ENCODE assay signal across 7 mouse cellular contexts in genomic region chr17:64716318-64716717, GRCm38 (mm10).
DNase-seq lines count a peak whose midpoint lies in the region; ATAC-seq and TF ChIP-seq lines count a peak whose summit lies in the region.

No protein-coding gene starts in this region.

- no peaks in the 10 kb centered on the region for H3K4me1 ChIP-seq in midbrain, embryonic 14.5 days (ENCODE audit: control insufficient read depth, insufficient read depth, low read length)
- no peaks in the 10 kb centered on the region for H3K4me1 ChIP-seq in midbrain, embryonic 11.5 days (ENCODE audit: control insufficient read depth, insufficient read depth, low read length)
- H3K4me1 ChIP-seq in forebrain, postnatal 0 days (ENCODE audit: insufficient read depth) = 0 out of 2 replicates have a peak, but pooled peaks cover 3% of the 10 kb centered on the region

- H3K4me2 ChIP-seq in midbrain, embryonic 14.5 days (ENCODE audit: low read length) = no peak overlapping the region
- H3K4me2 ChIP-seq in midbrain, embryonic 11.5 days = no peak overlapping the region
- no peak overlapping the region for H3K4me2 ChIP-seq in forebrain, postnatal 0 days (ENCODE audit: low read depth)

- no peak overlapping the region for H3K4me3 ChIP-seq in midbrain, embryonic 14.5 days (replicated peaks; ENCODE audit: low read depth, low read length)
- H3K4me3 ChIP-seq in midbrain, embryonic 11.5 days (ENCODE audit: low read depth, low read length) = no peak overlapping the region
- no peak overlapping the region for H3K4me3 ChIP-seq in forebrain, postnatal 0 days (ENCODE audit: low read depth, low read length)

- H3K9me3 ChIP-seq in midbrain, embryonic 14.5 days (ENCODE audit: control insufficient read depth, low read length) = no peaks in the 10 kb centered on the region
- H3K9me3 ChIP-seq in midbrain, embryonic 11.5 days (ENCODE audit: control insufficient read depth, low read length) = no peaks in the 10 kb centered on the region
- no peaks in the 10 kb centered on the region for H3K9me3 ChIP-seq in forebrain, postnatal 0 days (ENCODE audit: low read length)

- no peak overlapping the region for H3K27ac ChIP-seq in midbrain, embryonic 14.5 days (replicated peaks; ENCODE audit: low read depth, low read length)
- H3K27ac ChIP-seq in midbrain, embryonic 11.5 days (ENCODE audit: low read depth, low read length) = no peak overlapping the region
- H3K27ac ChIP-seq in forebrain, postnatal 0 days (ENCODE audit: low read depth, low read length) = no peak overlapping the region

- no peak for TF ChIP-seq CTCF in forebrain, postnatal 0 days (IDR thresholded peaks at IDR 0.05; ENCODE audit: low read depth)

- no peak for ATAC-seq in midbrain, embryonic 14.5 days (ENCODE audit: low FRiP score, low TSS enrichment)
- ATAC-seq in midbrain, embryonic 11.5 days (ENCODE audit: low FRiP score) = no peak
- ATAC-seq in forebrain, postnatal 0 days = peak; percentile 53

- H3K36me3 ChIP-seq in midbrain, embryonic 14.5 days (ENCODE audit: control insufficient read depth, insufficient read depth, low read length) = peaks cover 12% of the 10 kb centered on the region
- H3K36me3 ChIP-seq in midbrain, embryonic 11.5 days (ENCODE audit: control insufficient read depth, insufficient read depth, low read length) = no peaks in the 10 kb centered on the region
- 0 out of 2 replicates have a peak, but pooled peaks cover 3% of the 10 kb centered on the region for H3K36me3 ChIP-seq in forebrain, postnatal 0 days (ENCODE audit: insufficient read depth)

- 72% methylated on average over 4 of the region's 4 CpGs for WGBS in midbrain, embryonic 14.5 days
- 87% methylated on average over 4 of the region's 4 CpGs for WGBS in midbrain, embryonic 11.5 days
- WGBS in forebrain, postnatal 0 days = 27% methylated on average over 4 of the region's 4 CpGs

- H3K27me3 ChIP-seq in midbrain, embryonic 14.5 days (ENCODE audit: control insufficient read depth, insufficient read depth, low read length) = no peaks in the 10 kb centered on the region
- H3K27me3 ChIP-seq in midbrain, embryonic 11.5 days (ENCODE audit: control insufficient read depth, insufficient read depth, low read length) = no peaks in the 10 kb centered on the region
- no peaks in the 10 kb centered on the region for H3K27me3 ChIP-seq in forebrain, postnatal 0 days (ENCODE audit: insufficient read depth, low read length)

- no peak overlapping the region for H3K9ac ChIP-seq in midbrain, embryonic 14.5 days (replicated peaks; ENCODE audit: low read length)
- H3K9ac ChIP-seq in midbrain, embryonic 11.5 days (ENCODE audit: low read length) = no peak overlapping the region
- H3K9ac ChIP-seq in forebrain, postnatal 0 days = no peak overlapping the region

- peak; percentile 22 for DNase-seq in midbrain, embryonic 14.5 days
- DNase-seq in midbrain, embryonic 11.5 days (ENCODE audit: low spot score, missing footprints) = no peak
- peak; percentile 88 for DNase-seq in cerebellum, adult 9-10 months
- peak; percentile 66 for DNase-seq in forebrain, postnatal 0 days
- peak; percentile 30 for DNase-seq in kidney, adult 9 months
- no peak for DNase-seq in MN1 (ENCODE audit: low spot score)
- no peak for DNase-seq in yolk sac, embryonic 10.5 days (ENCODE audit: low spot score)

Comparison
In these comparisons a context has a peak if more than half of its experiments do, and no peak if none do; other contexts are left out.
1. DNase-seq: peak in midbrain, embryonic 14.5 days (single experiment), cerebellum, adult 9-10 months (single experiment), forebrain, postnatal 0 days (single experiment) and kidney, adult 9 months (single experiment); none in midbrain, embryonic 11.5 days (single experiment), MN1 (single experiment) and yolk sac, embryonic 10.5 days (single experiment).